Mouse (Mus musculus) splenic B cell, adult 2 months (primary cell): Measurements from ENCODE around the gene Sema5b.

Experiments
- DNase-seq: peaks from one replicate; pipeline ENCODE4 v3.0.0-alpha.2; 2011; ENCODE audit warnings: low read depth, low spot score
- H3K27me3 ChIP-seq: 2 replicates; pipeline ENCODE4 v1.6.1; 2012; ENCODE audit warnings: mild to moderate bottlenecking, low read length, moderate library complexity, mixed read lengths; ENCODE audit not compliant: control insufficient read depth, poor library complexity, insufficient read depth, severe bottlenecking
- H3K36me3 ChIP-seq: 2 replicates; pipeline ENCODE4 v1.6.1; 2012; ENCODE audit warnings: mild to moderate bottlenecking, low read length, moderate library complexity, mixed read lengths; ENCODE audit not compliant: control insufficient read depth, poor library complexity, insufficient read depth, severe bottlenecking

Sema5b gene

GRCm38 (mm10) chr16:35596661-35597350 is 55.9 kb downstream of the Sema5b start:
- no peak for DNase-seq
- Histone ChIP-seq H3K27me3 (no peaks in the 10 kb centered on the region; the same call in 1 of the 2 replicates), H3K36me3 (no peaks in the 10 kb centered on the region)

GRCm38 (mm10) chr16:35597991-35598390 is 57.0 kb downstream of the Sema5b start:
- Histone ChIP-seq H3K36me3 (no peaks in the 10 kb centered on the region), H3K27me3 (no peaks in the 10 kb centered on the region)
- no peak for DNase-seq

- no peak for DNase-seq
- Histone ChIP-seq H3K36me3 (no peaks in the 10 kb centered on the region), H3K27me3 (no peaks in the 10 kb centered on the region)
Observed at GRCm38 (mm10) chr16:35598802-35599201, 57.9 kb downstream of the Sema5b start.

GRCm38 (mm10) chr16:35600282-35600681 is 59.3 kb downstream of the Sema5b start:
- DNase-seq = no peak
- Histone ChIP-seq H3K27me3 (no peaks in the 10 kb centered on the region), H3K36me3 (no peaks in the 10 kb centered on the region)

- no peaks in the 10 kb centered on the region for H3K36me3 ChIP-seq
- no peak for DNase-seq
Observed at GRCm38 (mm10) chr16:35601426-35601825, 60.5 kb downstream of the Sema5b start.

GRCm38 (mm10) chr16:35602529-35602928 is 61.6 kb downstream of the Sema5b start:
- DNase-seq = no peak
- Histone ChIP-seq H3K36me3 (no peaks in the 10 kb centered on the region), H3K27me3 (no peaks in the 10 kb centered on the region)

More at GRCm38 (mm10) chr16:35601426-35601825, 60.5 kb downstream of the Sema5b start:
- no peaks in the 10 kb centered on the region for H3K27me3 ChIP-seq

- H3K27me3 ChIP-seq = no peaks in the 10 kb centered on the region
- no peak for DNase-seq
- no peaks in the 10 kb centered on the region for H3K36me3 ChIP-seq
Observed at GRCm38 (mm10) chr16:35603729-35604522, 63.0 kb downstream of the Sema5b start.

GRCm38 (mm10) chr16:35607250-35607649 is 66.3 kb downstream of the Sema5b start:
- no peaks in the 10 kb centered on the region for H3K27me3 ChIP-seq
- no peak for DNase-seq
- no peaks in the 10 kb centered on the region for H3K36me3 ChIP-seq

- H3K36me3 ChIP-seq = no peaks in the 10 kb centered on the region
- no peak for DNase-seq
Observed at GRCm38 (mm10) chr16:35608244-35608643, 67.3 kb downstream of the Sema5b start.

GRCm38 (mm10) chr16:35609561-35609960 is 68.6 kb downstream of the Sema5b start:
- Histone ChIP-seq H3K36me3 (no peaks in the 10 kb centered on the region), H3K27me3 (no peaks in the 10 kb centered on the region)
- DNase-seq = no peak

More at GRCm38 (mm10) chr16:35608244-35608643, 67.3 kb downstream of the Sema5b start:
- H3K27me3 ChIP-seq = no peaks in the 10 kb centered on the region

GRCm38 (mm10) chr16:35613851-35614804 is 73.2 kb downstream of the Sema5b start:
- Histone ChIP-seq H3K36me3 (no peaks in the 10 kb centered on the region), H3K27me3 (no peaks in the 10 kb centered on the region)
- DNase-seq = no peak

GRCm38 (mm10) chr16:35617732-35618131 is 76.8 kb downstream of the Sema5b start:
- no peaks in the 10 kb centered on the region for H3K27me3 ChIP-seq
- no peak for DNase-seq
- no peaks in the 10 kb centered on the region for H3K36me3 ChIP-seq

- no peaks in the 10 kb centered on the region for H3K36me3 ChIP-seq
- no peaks in the 10 kb centered on the region for H3K27me3 ChIP-seq
- DNase-seq = no peak
Observed at GRCm38 (mm10) chr16:35623026-35623425, 82.1 kb downstream of the Sema5b start.

- no peak for DNase-seq
- no peaks in the 10 kb centered on the region for H3K27me3 ChIP-seq
- no peaks in the 10 kb centered on the region for H3K36me3 ChIP-seq
Observed at GRCm38 (mm10) chr16:35623986-35624385, 83.0 kb downstream of the Sema5b start.
